9 mouse cellular contexts compared by ENCODE assay signal in genomic region chr12:104865166-104865535, GRCm38 (mm10). TPM values are rescaled to one million over a fixed set of nuclear protein-coding genes. Genes with fewer than 3 reads are reported as not detected.
DNase-seq lines count a peak whose midpoint lies in the region; ATAC-seq lines count a peak whose summit lies in the region.
"Had no signal": no experiment of that assay in that cellular context is flagged by ENCODE, and none has a peak within 500 bp of the region (broad histone marks: within the 10 kb centered on the region; RNA-seq: fewer than 3 reads in every experiment).

No protein-coding gene starts in this region.

- no peaks in the 10 kb centered on the region for H3K9me3 ChIP-seq in heart, embryonic 13.5 days
- peaks cover 3% of the 10 kb centered on the region; the same call in 1 of the 2 replicates for H3K9me3 ChIP-seq in hindbrain, embryonic 12.5 days (replicated peaks)
- no peaks in the 10 kb centered on the region; the same call in 1 of the 2 replicates for H3K9me3 ChIP-seq in midbrain, embryonic 14.5 days (ENCODE audit: control insufficient read depth, low read length)

- peak overlapping the region; percentile 86 for H3K9ac ChIP-seq in heart, embryonic 13.5 days
- peak overlapping the region; percentile 92 for H3K9ac ChIP-seq in hindbrain, embryonic 12.5 days
- peak overlapping the region; percentile 77 for H3K9ac ChIP-seq in midbrain, embryonic 14.5 days (replicated peaks; ENCODE audit: low read length)

- WGBS in heart, embryonic 13.5 days: 0% methylated on average over 6 of the region's 10 CpGs
- 0% methylated on average over 4 of the region's 10 CpGs for WGBS in hindbrain, embryonic 12.5 days
- 1% methylated on average over 10 of the region's 10 CpGs for WGBS in midbrain, embryonic 14.5 days

- no peak overlapping the region for H3K27ac ChIP-seq in heart, embryonic 13.5 days (replicated peaks)
- no peak overlapping the region for H3K27ac ChIP-seq in hindbrain, embryonic 12.5 days
- peak overlapping the region; percentile 63 for H3K27ac ChIP-seq in midbrain, embryonic 14.5 days (replicated peaks; ENCODE audit: low read depth, low read length)

- peak overlapping the region; percentile 77 for H3K4me3 ChIP-seq in heart, embryonic 13.5 days
- peak overlapping the region; percentile 76 for H3K4me3 ChIP-seq in hindbrain, embryonic 12.5 days
- peak overlapping the region; percentile 69 for H3K4me3 ChIP-seq in midbrain, embryonic 14.5 days (replicated peaks; ENCODE audit: low read depth, low read length)

- peaks cover 4% of the 10 kb centered on the region; the same call in 1 of the 2 replicates for H3K27me3 ChIP-seq in heart, embryonic 13.5 days (replicated peaks)
- peaks cover 3% of the 10 kb centered on the region; the same call in 1 of the 2 replicates for H3K27me3 ChIP-seq in hindbrain, embryonic 12.5 days
- H3K27me3 ChIP-seq in midbrain, embryonic 14.5 days (ENCODE audit: control insufficient read depth, insufficient read depth, low read length): no peaks in the 10 kb centered on the region

- peak overlapping the region; percentile 95 for H3K4me2 ChIP-seq in heart, embryonic 13.5 days
- peak overlapping the region; percentile 83 for H3K4me2 ChIP-seq in hindbrain, embryonic 12.5 days (replicated peaks)
- H3K4me2 ChIP-seq in midbrain, embryonic 14.5 days (ENCODE audit: low read length): peak overlapping the region; percentile 85

- peaks cover 3% of the 10 kb centered on the region for H3K4me1 ChIP-seq in heart, embryonic 13.5 days
- H3K4me1 ChIP-seq in hindbrain, embryonic 12.5 days: peaks cover 5% of the 10 kb centered on the region
- H3K4me1 ChIP-seq in midbrain, embryonic 14.5 days (ENCODE audit: control insufficient read depth, insufficient read depth, low read length): peaks cover 8% of the 10 kb centered on the region; the same call in 1 of the 2 replicates

- no peak for DNase-seq in heart, postnatal 4 days
- peak; percentile 38 for DNase-seq in ZHBTc4 (ENCODE audit: low read depth, low spot score)
- DNase-seq in midbrain, embryonic 14.5 days: peak; percentile 57
- no peak for DNase-seq in cerebellum, adult 11 months
- DNase-seq in spleen, postnatal 4 days (ENCODE audit: low spot score in 2 of 2): no peak
- no peak for DNase-seq in testis, postnatal 10 days (ENCODE audit: low spot score)

- no peaks in the 10 kb centered on the region for H3K36me3 ChIP-seq in heart, embryonic 13.5 days
- H3K36me3 ChIP-seq in hindbrain, embryonic 12.5 days: 0 out of 2 replicates have a peak, but pooled peaks cover 3% of the 10 kb centered on the region
- H3K36me3 ChIP-seq in midbrain, embryonic 14.5 days (ENCODE audit: control insufficient read depth, insufficient read depth, low read length): no peaks in the 10 kb centered on the region
- H3K36me3 ChIP-seq: G1E had no signal

- no peak for ATAC-seq in heart, embryonic 13.5 days (ENCODE audit: extremely low read depth, insufficient number of reproducible peaks, low FRiP score, low TSS enrichment)
- ATAC-seq in hindbrain, embryonic 12.5 days (ENCODE audit: low FRiP score): peak; percentile 73
- ATAC-seq in midbrain, embryonic 14.5 days (ENCODE audit: low FRiP score, low TSS enrichment): peak; percentile 61; the same call in 1 of the 2 replicates

RNA-seq across cellular contexts. Expression of gene Clmn, which starts 0.3 kb away (rescaled TPM):
- polyA plus RNA-seq in heart, embryonic 13.5 days (2015; fragmentation: Nextera tagmentation; extraction: Ambion mirVana): 0.61 and 0.66 TPM in 2 replicates
- 1 to 10 TPM; 1.4 to 1.7 TPM for total RNA-seq in heart, postnatal 4 days (2021)
- polyA plus RNA-seq in hindbrain, embryonic 12.5 days (2016; fragmentation: Nextera tagmentation; extraction: Ambion mirVana): 2.8 and 4.1 TPM in 2 replicates
- polyA plus RNA-seq in midbrain, embryonic 14.5 days (2014; fragmentation: Nextera tagmentation; extraction: Ambion mirVana): 0.81 and 0.99 TPM in 2 replicates
- polyA plus RNA-seq: G1E had no signal

Comparison
In these comparisons a context has a peak if more than half of its experiments do, and no peak if none do; other contexts are left out.
1. DNase-seq: peak in ZHBTc4 (single experiment) and midbrain, embryonic 14.5 days (single experiment); none in heart, postnatal 4 days (single experiment), cerebellum, adult 11 months (single experiment), spleen, postnatal 4 days (0 of 2) and testis, postnatal 10 days (single experiment).
2. Peak in every context shown above with its lines, with median percentiles within 50 percentile points of each other: H3K4me2 ChIP-seq, H3K4me3 ChIP-seq and H3K9ac ChIP-seq.